Mouse (Mus musculus): ENCODE data around the gene Dtnbp1.

Gene Dtnbp1

DNA sequence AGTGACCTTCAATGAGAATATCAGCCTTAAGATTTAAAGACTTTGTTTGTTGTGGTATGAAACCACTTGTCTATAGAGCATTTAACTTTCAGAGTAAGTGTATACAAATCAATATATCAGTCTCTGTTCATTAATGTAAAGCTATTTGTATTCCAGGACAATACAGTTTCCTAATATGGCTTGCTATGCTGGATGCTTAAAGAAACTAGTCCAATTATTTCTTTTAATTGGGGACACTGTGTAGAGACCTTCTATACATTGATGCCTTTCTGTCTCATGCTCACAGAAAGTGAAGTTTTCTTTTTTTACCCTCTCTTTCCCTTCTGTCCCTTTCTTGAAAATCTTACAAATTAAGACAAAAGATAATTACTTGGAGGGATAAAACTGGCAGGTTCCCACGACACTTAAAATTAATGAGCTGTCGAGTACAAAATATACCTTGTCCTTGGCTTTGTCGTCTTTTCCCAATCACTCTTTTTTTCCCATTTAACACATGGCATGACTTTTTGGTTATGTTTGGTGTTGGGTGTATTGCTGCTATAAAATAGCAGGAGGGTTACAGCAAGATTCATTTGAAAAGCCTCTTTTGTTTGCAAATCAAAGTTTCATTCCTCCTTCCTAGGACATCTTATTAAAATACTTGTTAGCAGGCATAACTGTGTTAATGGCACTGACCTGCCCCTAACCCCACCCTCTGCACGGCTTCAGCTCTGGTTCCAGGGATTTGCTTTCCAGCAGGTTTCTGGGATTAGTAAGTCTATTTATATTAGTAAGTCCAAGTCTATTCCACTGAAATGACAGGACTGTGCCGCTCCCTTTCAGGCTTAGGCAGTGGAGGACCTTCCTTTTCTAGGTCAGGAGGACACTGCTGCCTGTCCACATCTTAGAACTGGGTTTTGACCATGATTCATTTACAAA is 109.9 kb downstream of the Dtnbp1 start:
- no peak for DNase-seq

DNA sequence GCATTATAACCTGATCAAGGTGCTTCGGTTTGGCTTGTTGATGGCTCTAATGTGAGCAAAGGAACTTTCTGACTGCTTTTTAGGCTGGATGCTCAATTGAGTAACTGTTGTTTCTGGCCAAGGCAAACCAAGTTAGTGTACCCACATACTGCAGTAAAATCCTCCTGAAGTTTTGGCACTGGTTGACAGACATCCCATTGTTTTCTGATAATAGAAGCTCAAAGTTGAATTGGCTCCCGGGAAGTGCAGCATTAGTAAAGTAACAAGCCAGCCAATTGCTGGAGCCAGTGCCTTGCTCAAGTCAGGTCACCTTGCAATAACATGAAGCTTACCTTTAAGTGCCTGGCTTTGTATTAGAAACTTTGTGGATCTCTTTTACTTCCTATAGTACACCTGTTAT is 111.3 kb downstream of the Dtnbp1 start:
- DNase-seq: no peak

GRCm38 (mm10) chr13:44886221-44886620 is 115.7 kb downstream of the Dtnbp1 start:
- DNase-seq: no peak

DNA sequence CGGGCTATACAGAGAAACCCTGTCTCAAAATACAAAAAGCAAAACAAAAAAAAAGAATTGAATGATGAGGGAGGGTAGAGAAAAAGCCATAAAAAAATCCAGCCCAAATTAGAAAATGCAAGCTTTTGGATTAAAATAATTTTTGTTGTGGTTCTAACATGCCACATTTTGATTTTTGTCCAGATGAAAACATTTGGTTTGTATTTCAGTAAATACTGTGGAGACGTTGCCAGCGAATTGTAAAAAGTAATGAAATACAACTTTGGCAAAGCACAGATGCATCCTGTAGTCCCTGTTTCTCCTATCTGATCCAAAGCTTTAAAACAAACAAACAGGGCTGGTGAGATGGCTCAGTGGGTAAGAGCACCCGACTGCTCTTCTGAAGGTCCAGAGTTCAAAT is 120.9 kb downstream of the Dtnbp1 start:
- DNase-seq: no peak

GRCm38 (mm10) chr13:44876799-44877198 is 125.1 kb downstream of the Dtnbp1 start:
- DNase-seq: no peak
